Mouse (Mus musculus) limb, embryonic 14.5 days (tissue): ENCODE data around the gene Prim1. TPM values are rescaled to one million over a fixed set of nuclear protein-coding genes. Genes with fewer than 3 reads are reported as not detected.

Experiments
- ATAC-seq: fragments of 200-750 bp; cut with Nextera tagmentation; 2 replicates; pipeline ENCODE4 v1.8.0; 2017; ENCODE audit warnings: low read depth, moderate number of reproducible peaks, moderate TSS enrichment; ENCODE audit not compliant: low FRiP score
- DNase-seq: peaks from one replicate; pipeline ENCODE4 v3.0.0-alpha.2; 2015; ENCODE audit warnings: low spot score
- H3K27ac ChIP-seq: fragments of 300-500 bp; sonication (generic); replicated peaks from 2 replicates; pipeline ENCODE4 v1.5.1; 2014; ENCODE audit warnings: low read depth, mild to moderate bottlenecking, low read length, moderate library complexity, mixed read lengths
- H3K27me3 ChIP-seq: fragments of 300-500 bp; sonication (generic); 2 replicates; pipeline ENCODE4 v1.6.1; 2014; ENCODE audit warnings: low read length, mixed read lengths; ENCODE audit not compliant: control insufficient read depth, insufficient read depth
- H3K36me3 ChIP-seq: fragments of 300-500 bp; sonication (generic); 2 replicates; pipeline ENCODE4 v1.6.1; 2014; ENCODE audit warnings: mild to moderate bottlenecking, low read length, moderate library complexity, mixed read lengths; ENCODE audit not compliant: control insufficient read depth, insufficient read depth
- H3K4me1 ChIP-seq: fragments of 300-500 bp; sonication (generic); 2 replicates; pipeline ENCODE4 v1.6.1; 2014; ENCODE audit warnings: antibody characterized with exemption, low read length, mixed read lengths; ENCODE audit not compliant: control insufficient read depth, insufficient read depth
- H3K4me2 ChIP-seq: fragments of 300-500 bp; sonication (generic); replicated peaks from 2 replicates; pipeline ENCODE4 v1.6.1; 2014; ENCODE audit warnings: low read depth, mild to moderate bottlenecking, low read length, moderate library complexity; ENCODE audit not compliant: severe bottlenecking
- H3K4me3 ChIP-seq: fragments of 300-500 bp; sonication (generic); replicated peaks from 2 replicates; pipeline ENCODE4 v1.5.1; 2014; ENCODE audit warnings: low read length
- H3K9ac ChIP-seq: fragments of 300-500 bp; sonication (generic); 2 replicates; pipeline ENCODE4 v1.6.1; 2014; ENCODE audit warnings: mild to moderate bottlenecking, low read depth, low read length, moderate library complexity; ENCODE audit not compliant: severe bottlenecking
- H3K9me3 ChIP-seq: fragments of 300-500 bp; sonication (generic); 2 replicates; pipeline ENCODE4 v1.6.1; 2016; ENCODE audit warnings: low read length; ENCODE audit not compliant: control insufficient read depth
- POLR2A ChIP-seq: fragments of 200-500 bp; IDR thresholded peaks from 2 replicates; pipeline ENCODE4 v1.8.0; 2012; ENCODE audit warnings: inconsistent platforms, mild to moderate bottlenecking, moderate library complexity, borderline replicate concordance; ENCODE audit not compliant: insufficient read depth, insufficient read length; ENCODE audit errors: extremely low read depth
- WGBS: fragments of 180-500 bp; shearing (Covaris S2); extraction: QIAGEN DNeasy Blood & Tissue Kit; methylation state at CpG from one replicate; pipeline ENCODE4 v1.1.7; 2014; 5-methylcytosine and 5-hydroxymethylcytosine counted together
- polyA plus RNA-seq, 2 experiments: library from polyadenylated mRNA; depleted of rRNA in 1 of 2; stranded (reverse) in 1 of 2; unstranded in 1 of 2; fragments of >200 nt; fragmentation: Nextera tagmentation in 1 of 2; extraction: Ambion mirVana in 1 of 2; gene quantifications; 2 replicates each; pipeline versions ENCODE4 v1.2.1 to v1.2.3; 2012 to 2014

The Prim1 gene
- polyA plus RNA-seq, 2 experiments = 59.5 to 73.9 TPM

DNA sequence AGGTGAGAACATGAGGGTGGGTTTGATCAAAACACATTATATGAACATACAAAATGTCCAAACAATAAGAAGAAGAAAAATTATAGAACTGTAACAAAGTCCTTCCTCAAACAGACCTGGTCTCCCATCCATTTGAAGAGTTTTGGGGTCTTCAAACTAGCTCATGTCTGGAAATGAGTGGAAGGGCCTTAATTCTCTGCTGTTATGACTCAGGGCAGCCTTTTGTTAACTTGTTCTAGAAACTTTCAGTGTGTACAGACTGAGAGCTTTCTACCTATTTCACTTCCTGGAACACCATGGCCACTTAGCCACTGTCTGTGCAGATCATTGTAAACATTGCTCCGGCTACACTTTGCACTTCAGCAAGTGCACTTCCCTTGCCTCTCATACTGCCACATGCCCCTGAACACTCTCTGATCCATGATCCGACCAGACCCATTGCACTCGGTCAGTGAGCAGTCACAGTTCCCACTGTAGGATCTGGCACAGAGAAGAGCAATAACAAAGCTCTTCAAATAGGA, 11.6 kb upstream of the Prim1 start:
- no peaks in the 10 kb centered on the region for H3K9me3 ChIP-seq
- no peaks in the 10 kb centered on the region for H3K4me1 ChIP-seq
- no peak overlapping the region for H3K9ac ChIP-seq
- H3K4me3 ChIP-seq = no peak overlapping the region
- no peak overlapping the region for H3K4me2 ChIP-seq
- DNase-seq (no peak), ATAC-seq (no peak)
- no peaks in the 10 kb centered on the region for H3K36me3 ChIP-seq
- TF ChIP-seq POLR2A = no peak
- H3K27me3 ChIP-seq = no peaks in the 10 kb centered on the region
- 73% methylated on average over 3 of the region's 3 CpGs for WGBS
- H3K27ac ChIP-seq = no peak overlapping the region

- DNase-seq = no peak
- WGBS = 72% methylated on average over 10 of the region's 10 CpGs
- Histone ChIP-seq H3K36me3 (no peaks in the 10 kb centered on the region), H3K4me2 (no peak overlapping the region), H3K9me3 (no peaks in the 10 kb centered on the region), H3K27ac (no peak overlapping the region), H3K27me3 (no peaks in the 10 kb centered on the region), H3K4me1 (no peaks in the 10 kb centered on the region), H3K4me3 (no peak overlapping the region), H3K9ac (no peak overlapping the region)
- no peak for ATAC-seq
- no peak for TF ChIP-seq POLR2A
These were observed 10.1 kb upstream of the Prim1 start for GRCm38 (mm10) chr10:128004918-128005317.

- ATAC-seq (no peak), DNase-seq (no peak)
- no peaks in the 10 kb centered on the region for H3K27me3 ChIP-seq
- H3K27ac ChIP-seq = no peak overlapping the region
- H3K36me3 ChIP-seq = no peaks in the 10 kb centered on the region
- TF ChIP-seq POLR2A = no peak
- H3K4me3 ChIP-seq = no peak overlapping the region
- 86% methylated on average over 8 of the region's 8 CpGs for WGBS
- H3K9me3 ChIP-seq = no peaks in the 10 kb centered on the region
- no peak overlapping the region for H3K9ac ChIP-seq
- H3K4me1 ChIP-seq = no peaks in the 10 kb centered on the region
- no peak overlapping the region for H3K4me2 ChIP-seq
These were observed 9.5 kb upstream of the Prim1 start for GRCm38 (mm10) chr10:128005479-128005878.

DNA sequence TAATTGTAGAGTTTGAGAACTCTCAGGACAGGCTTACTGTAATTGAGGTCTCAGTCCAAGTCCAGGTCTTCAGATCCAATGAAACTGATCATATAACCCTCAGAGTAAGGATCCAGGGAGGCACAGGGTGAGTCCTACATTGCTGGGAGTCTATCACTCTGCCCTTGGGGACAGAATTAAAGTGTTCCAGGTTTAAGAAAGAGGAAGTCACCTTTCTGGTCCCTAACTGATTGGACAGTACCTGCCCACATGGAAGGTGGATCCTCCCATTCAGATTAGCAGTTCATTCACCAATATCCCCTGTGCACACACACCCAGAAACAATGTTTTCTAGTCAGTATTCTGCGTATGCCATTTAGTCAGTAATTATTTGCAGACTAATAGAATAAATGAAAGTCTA, 7.5 kb upstream of the Prim1 start, which contains the start of gene Hsd17b6:
Gene Hsd17b6 (minus strand): TSS at position 166 of the 400 bp plus-strand sequence.
- 90% methylated on average over 1 of the region's 1 CpGs for WGBS
- no peak within 1 kb of the TSS for H3K27ac ChIP-seq

GRCm38 (mm10) chr10:128008207-128008889, 6.6 kb upstream of the Prim1 start:
- ATAC-seq (peak; percentile 60; the same call in 1 of the 2 replicates), DNase-seq (peak; percentile 91)
- Histone ChIP-seq H3K27ac (no peak overlapping the region), H3K9ac (no peak overlapping the region), H3K9me3 (no peaks in the 10 kb centered on the region), H3K27me3 (no peaks in the 10 kb centered on the region), H3K36me3 (no peaks in the 10 kb centered on the region), H3K4me1 (no peaks in the 10 kb centered on the region), H3K4me2 (no peak overlapping the region), H3K4me3 (no peak overlapping the region)
- TF ChIP-seq POLR2A = no peak
- 14% methylated on average over 4 of the region's 4 CpGs for WGBS

More for the DNA sequence above, 7.5 kb upstream of the Prim1 start, which contains the start of gene Hsd17b6:
- TF ChIP-seq POLR2A = no peak
- no peak for ATAC-seq
- no peak within 1 kb of the TSS for H3K9ac ChIP-seq
- DNase-seq = no peak
- H3K4me1 ChIP-seq = no peaks in the 10 kb centered on the region
- H3K4me3 ChIP-seq = no peak within 1 kb of the TSS
- no peaks in the 10 kb centered on the region for H3K9me3 ChIP-seq
- no peak within 1 kb of the TSS for H3K4me2 ChIP-seq
- H3K27me3 ChIP-seq = no peaks in the 10 kb centered on the region
- no peaks in the 10 kb centered on the region for H3K36me3 ChIP-seq
